Mouse (Mus musculus): ENCODE results near the gene Fastk. TPM values are rescaled to one million over a fixed set of nuclear protein-coding genes. Genes with fewer than 3 reads are reported as not detected.

The Fastk gene
- polyA plus RNA-seq, 1 experiment from 2014 or later: 190 TPM

DNA sequence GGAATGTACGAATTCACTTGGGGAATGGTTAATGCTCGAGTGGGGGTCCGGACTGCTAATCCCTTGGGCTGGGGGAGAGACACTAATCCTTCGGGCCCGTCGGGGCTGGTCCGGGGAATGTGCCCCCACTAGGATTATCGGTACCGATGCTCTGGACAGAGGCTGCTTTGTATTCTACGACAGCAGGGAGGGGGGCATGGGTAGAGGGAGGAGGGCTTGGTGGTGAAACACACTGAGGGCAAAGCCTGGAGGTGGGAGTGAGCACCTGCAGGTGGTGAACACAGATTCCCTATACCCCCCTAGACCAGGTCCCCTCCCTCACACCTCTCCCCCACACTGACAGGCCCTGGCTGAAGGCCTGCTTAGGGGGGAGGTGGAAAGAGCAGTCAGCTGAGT lies 19.1 kb downstream of the Fastk start:
- DNase-seq (ENCODE audit: low read depth, low spot score): no peak
- in situ Hi-C loops (cut with MboI; ENCODE audit: low pct_unique_long_range_greater_than_20kb): loop anchor here (25.0 kb wide), 1 partner anchor 989 kb away; the partner anchor contains the start of gene Kmt2e
- no peak for TF ChIP-seq CTCF (IDR thresholded peaks at IDR 0.05)
- H3K27me3 ChIP-seq: no peaks in the 10 kb centered on the region
- CTCF ChIA-PET: interaction anchor here (0.8 to 5.2 kb wide), 7 partner anchors 10 to 30 kb away, joined by 3 to 55 read pairs (median 4); partner anchors contain the start of genes Abcb8 and Fastk
- no peak for ATAC-seq
- POLR2A ChIA-PET: interaction anchor here (0.7 to 14.1 kb wide), 10 partner anchors 9 to 183 kb away, joined by 3 to 150 read pairs (median 11); partner anchors contain the start of genes Abcb8, Agap3, Asic3 and Fastk

DNA sequence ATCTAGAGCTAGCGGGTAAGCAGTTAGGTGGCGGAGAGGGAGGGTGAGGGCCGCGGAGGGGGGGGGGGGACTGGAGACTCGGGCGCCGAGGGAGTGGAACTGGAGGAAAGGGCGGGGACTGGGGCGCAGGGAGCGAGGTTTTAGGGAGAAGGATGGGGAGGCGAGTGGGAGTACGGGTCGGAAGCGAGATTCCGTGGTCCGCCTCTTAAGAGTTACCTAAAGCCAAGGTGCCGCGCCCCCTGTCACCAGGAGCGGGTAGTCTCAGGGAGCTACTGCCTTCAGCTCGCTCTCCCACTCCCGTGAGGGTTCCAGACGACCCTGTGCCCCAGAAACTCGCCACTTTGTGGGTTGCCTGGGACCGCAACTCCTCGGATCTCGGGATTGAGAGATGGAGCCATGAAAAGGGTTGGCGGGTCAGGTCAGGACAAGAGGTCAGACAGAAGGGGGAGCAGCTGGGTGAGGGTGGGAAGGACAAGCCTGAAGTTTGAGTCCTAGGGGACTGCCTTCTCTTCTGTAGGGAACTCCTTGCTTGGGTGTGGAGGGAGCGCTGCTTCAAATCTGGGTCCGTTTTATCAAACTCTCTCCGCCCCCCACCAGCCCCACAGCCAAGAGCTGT lies 19.6 kb downstream of the Fastk start:
- DNase-seq (ENCODE audit: low read depth, low spot score): no peak
- CTCF ChIA-PET: interaction anchor here (0.8 to 5.2 kb wide), 8 partner anchors 9 to 29 kb away, joined by 3 to 55 read pairs (median 5); partner anchors contain the start of genes Abcb8 and Fastk
- POLR2A ChIA-PET: interaction anchor here (0.6 to 14.1 kb wide), 14 partner anchors 9 to 184 kb away, joined by 3 to 150 read pairs (median 9); partner anchors contain the start of genes Abcb8, Agap3, Asic3 and Fastk
- no peaks in the 10 kb centered on the region for H3K27me3 ChIP-seq
- no peak for ATAC-seq
- in situ Hi-C loops (cut with MboI; ENCODE audit: low pct_unique_long_range_greater_than_20kb): loop anchor here (25.0 kb wide), 1 partner anchor 988 kb away; the partner anchor contains the start of gene Kmt2e
- TF ChIP-seq CTCF (IDR thresholded peaks at IDR 0.05): no peak

DNA sequence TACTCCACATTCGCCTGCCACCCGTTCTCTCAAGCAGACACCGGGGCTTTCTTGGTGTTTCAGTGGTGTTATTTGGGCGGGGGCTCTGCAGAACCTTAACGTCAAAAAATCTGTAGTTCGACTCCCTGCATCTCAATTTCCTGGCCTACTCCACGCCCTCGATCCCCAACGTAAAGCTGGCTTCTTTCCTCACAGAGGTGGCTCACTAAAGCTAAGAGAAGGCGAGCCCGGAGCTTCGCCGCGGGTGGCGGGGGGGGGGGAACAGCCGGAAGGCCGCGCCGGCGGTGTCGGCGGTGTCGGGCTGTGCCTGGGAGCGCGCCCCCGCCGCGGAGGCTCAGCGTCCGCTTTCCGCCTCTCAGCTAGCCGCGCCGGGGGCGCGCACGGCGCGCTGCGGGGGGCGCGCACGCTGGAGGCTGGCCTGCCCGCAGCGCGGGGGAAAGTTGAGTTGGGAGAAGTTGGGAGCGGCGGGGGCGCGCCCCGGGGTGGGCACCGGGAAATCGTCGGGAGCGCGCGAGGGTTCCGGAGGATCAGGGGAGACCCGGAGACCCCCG lies 20.2 kb downstream of the Fastk start:
- ChIA-PET CTCF (interaction anchor here (0.7 to 5.2 kb wide), 7 partner anchors 9 to 29 kb away, joined by 3 to 55 read pairs (median 6); partner anchors contain the start of genes Abcb8 and Fastk), POLR2A (interaction anchor here (0.6 to 14.1 kb wide), 13 partner anchors 10 to 667 kb away, joined by 3 to 150 read pairs (median 9); partner anchors contain the start of genes Abcb8, Agap3, Asic3 and Fastk)
- DNase-seq (ENCODE audit: low read depth, low spot score) (no peak), ATAC-seq (no peak)
- no peak for TF ChIP-seq CTCF (IDR thresholded peaks at IDR 0.05)
- in situ Hi-C loops (cut with MboI; ENCODE audit: low pct_unique_long_range_greater_than_20kb): loop anchor here (25.0 kb wide), 1 partner anchor 988 kb away; the partner anchor contains the start of gene Kmt2e
- no peaks in the 10 kb centered on the region for H3K27me3 ChIP-seq

DNA sequence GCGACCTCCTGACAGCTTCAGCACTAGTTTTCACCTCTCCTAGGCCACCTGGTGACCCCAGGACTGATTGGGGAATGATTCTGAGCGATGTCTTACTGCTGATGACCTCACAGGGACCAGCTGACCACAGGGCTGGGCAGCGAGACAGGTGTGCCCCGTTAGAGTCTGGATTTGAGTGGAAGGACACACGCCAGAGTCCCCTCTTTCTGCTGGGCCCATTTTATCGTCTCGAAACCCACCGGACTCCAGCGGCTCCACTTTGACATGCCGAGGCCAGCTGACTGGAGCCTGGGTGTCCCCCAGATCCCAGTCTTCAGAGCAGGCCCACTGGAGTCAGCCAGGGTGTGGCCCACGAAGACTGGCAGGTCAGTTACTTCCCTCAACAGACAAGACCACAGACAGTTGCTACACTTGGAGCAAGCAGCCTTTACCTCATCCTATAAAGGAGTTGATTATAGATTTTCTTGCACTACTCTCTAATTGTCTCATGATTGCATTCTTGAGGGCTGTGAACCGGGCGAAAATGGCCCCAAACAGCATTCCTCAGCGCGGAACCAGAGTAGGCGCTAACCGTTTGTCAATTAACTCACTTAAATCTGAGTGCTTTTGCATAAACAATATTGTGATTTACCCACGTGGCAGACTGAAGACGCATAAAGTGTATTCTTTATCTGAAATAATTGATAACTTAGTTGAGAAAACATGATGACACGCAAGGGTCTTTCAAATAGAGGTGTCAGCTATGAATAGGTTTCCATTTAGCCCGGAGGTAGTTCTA lies 20.9 kb downstream of the Fastk start:
- H3K27me3 ChIP-seq: no peaks in the 10 kb centered on the region
- peak; percentile 2 for ATAC-seq
- no peak for DNase-seq (ENCODE audit: low read depth, low spot score)
- no peak for TF ChIP-seq CTCF (IDR thresholded peaks at IDR 0.05)
- CTCF ChIA-PET: interaction anchor here (0.7 to 5.2 kb wide), 9 partner anchors 8 to 35 kb away, joined by 3 to 55 read pairs (median 4); partner anchors contain the start of genes Abcb8, Fastk and Tmub1
- POLR2A ChIA-PET: interaction anchor here (0.6 to 14.1 kb wide), 10 partner anchors 10 to 667 kb away, joined by 3 to 150 read pairs (median 14); partner anchors contain the start of genes Agap3, Asic3, Fastk and Tmub1
- in situ Hi-C loops (cut with MboI; ENCODE audit: low pct_unique_long_range_greater_than_20kb): no loop called here

DNA sequence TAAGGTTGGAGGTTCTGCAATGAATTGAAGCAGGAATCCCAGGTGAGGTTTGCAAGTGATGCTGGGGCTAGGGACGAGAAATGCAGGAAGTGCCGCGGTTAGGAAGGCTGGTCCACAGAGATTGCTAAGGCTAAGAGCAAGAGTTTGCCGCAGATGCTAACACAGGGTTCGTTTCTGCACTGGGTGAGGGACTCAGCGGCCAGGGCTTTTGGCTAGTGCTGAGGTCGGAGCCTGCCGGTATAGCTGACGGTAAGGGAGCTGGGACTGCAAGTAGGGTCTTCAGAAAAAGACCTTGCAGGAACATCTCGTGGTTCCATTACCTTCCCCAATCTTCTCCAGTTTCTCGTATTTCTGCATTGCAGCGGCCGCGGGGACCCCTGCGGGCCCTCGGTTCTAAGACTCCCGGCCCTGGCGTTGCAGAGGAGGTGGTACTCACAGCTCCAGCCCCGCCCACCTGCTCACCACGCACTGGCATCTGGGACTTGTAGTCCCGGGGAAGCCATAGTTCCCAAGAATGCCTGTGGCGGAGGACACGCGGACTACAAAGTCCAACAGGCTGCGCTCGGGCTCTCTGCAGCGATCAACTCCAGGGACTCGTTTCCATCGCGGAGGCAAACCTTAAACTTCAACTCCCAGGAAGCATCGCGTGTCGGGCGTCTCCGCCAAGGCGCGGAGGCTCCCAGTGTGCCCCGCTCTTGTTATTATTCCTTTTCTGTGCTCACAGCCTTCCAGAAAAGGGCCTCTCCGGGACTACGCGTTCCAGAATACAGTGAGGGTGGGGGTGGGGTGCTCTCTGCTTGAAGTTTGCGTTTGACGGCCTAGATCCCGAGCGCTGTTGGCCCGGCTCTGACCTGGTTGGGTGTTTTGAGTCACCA lies 21.7 kb downstream of the Fastk start, which contains the start of the genes Cdk5 and Slc4a2:
Gene Cdk5 (minus strand): TSS at position 402 of the 875 bp plus-strand sequence.
Gene Slc4a2 (plus strand): TSS at position 709 of the 875 bp plus-strand sequence.
- H3K27me3 ChIP-seq: no peaks in the 10 kb centered on the region
- ChIA-PET POLR2A (interaction anchor here (0.8 to 14.1 kb wide), 5 partner anchors 10 to 21 kb away, joined by 4 to 150 read pairs (median 25); partner anchors contain the start of genes Asic3, Fastk and Tmub1), CTCF (interaction anchor here (1.0 to 5.2 kb wide), 4 partner anchors 15 to 34 kb away, joined by 3 to 55 read pairs (median 5); partner anchors contain the start of genes Abcb8 and Tmub1)
- TF ChIP-seq CTCF (IDR thresholded peaks at IDR 0.05): no peak
- ATAC-seq (peak; percentile 71), DNase-seq (ENCODE audit: low read depth, low spot score) (peak; percentile 100)
- in situ Hi-C loops (cut with MboI; ENCODE audit: low pct_unique_long_range_greater_than_20kb): no loop called here

DNA sequence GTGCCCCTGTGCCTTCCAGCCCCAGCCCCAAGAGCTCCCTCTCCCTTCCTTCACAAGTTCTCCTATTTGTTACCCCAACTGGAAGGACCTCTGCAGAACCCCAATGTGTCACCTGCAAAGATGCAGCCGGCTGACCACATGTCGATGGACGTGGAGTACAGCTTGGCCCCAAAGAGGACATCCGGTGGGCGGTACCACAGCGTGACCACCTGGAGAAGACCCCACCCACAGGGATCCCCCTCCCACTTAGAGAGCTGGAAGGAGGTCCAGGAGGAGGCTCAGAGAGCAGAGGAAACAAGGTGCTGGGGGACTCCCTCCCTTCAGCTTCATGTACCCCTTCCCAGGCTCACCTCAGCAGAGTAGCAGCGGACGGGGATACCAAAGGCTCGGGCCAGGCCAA lies 24.7 kb downstream of the Fastk start:
- H3K27me3 ChIP-seq: no peaks in the 10 kb centered on the region
- DNase-seq (ENCODE audit: low read depth, low spot score): no peak
- no peak for TF ChIP-seq CTCF (IDR thresholded peaks at IDR 0.05)
- ATAC-seq: no peak
- in situ Hi-C loops (cut with MboI; ENCODE audit: low pct_unique_long_range_greater_than_20kb): no loop called here
- ChIA-PET CTCF (interaction anchor here (1.0 to 18.6 kb wide), 4 partner anchors 8 to 65 kb away, joined by 3 to 222 read pairs (median 6); partner anchors contain the start of genes Abcb8, Atg9b and Tmub1), POLR2A (interaction anchor here (0.6 to 1.5 kb wide), 2 partner anchors 14 to 22 kb away, joined by 3 read pairs; no protein-coding TSS in a partner anchor)

DNA sequence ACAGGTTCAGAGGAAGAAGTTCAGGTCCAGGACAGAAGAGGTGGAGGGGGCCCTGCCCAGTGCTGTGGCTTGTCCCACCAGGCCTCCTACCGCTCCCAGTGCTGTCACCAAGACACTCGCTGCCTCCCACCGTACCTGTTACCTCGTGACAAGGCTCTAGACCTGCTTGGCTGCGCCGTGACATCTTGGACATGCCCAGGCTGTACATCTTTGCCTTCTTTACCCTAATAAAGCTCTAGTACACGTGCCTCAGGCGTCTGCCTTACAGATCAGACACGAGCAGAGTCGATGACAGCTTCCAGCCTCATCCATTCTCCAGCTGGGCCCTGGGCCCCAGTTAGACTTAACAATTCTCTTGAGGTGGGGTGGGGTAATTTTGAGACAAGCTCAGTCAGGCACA lies 27.5 kb downstream of the Fastk start:
- no peaks in the 10 kb centered on the region for H3K27me3 ChIP-seq
- TF ChIP-seq CTCF (IDR thresholded peaks at IDR 0.05): no peak
- ChIA-PET POLR2A (interaction anchor here (1.6 to 2.0 kb wide), 2 partner anchors 13 to 22 kb away, joined by 3 to 8 read pairs; no protein-coding TSS in a partner anchor), CTCF (interaction anchor here (1.6 to 18.6 kb wide), 2 partner anchors 12 to 21 kb away, joined by 8 to 222 read pairs; partner anchors contain the start of genes Abcb8 and Atg9b)
- ATAC-seq (no peak), DNase-seq (ENCODE audit: low read depth, low spot score) (no peak)
- in situ Hi-C loops (cut with MboI; ENCODE audit: low pct_unique_long_range_greater_than_20kb): no loop called here

DNA sequence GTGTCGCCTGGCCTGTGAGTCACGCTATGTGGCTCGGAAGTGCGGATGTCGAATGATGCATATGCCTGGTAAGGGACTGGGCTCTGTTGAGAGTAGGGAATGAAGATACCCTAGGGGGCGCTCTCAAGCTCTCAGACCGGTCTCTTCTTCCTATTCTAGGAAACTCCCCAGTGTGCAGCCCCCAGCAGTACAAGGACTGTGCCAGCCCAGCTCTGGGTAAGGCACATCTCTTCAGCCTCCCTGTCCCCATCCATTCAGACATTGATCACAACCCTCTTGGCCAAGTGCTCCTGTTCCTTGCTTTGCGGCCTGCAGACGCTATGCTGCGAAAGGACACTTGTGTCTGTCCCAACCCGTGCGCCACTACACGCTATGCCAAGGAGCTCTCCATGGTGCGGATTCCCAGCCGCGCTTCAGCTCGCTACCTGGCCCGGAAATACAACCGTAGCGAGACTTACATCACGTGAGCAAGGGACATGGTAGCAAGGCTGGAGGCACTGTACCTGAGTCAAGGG lies 28.8 kb downstream of the Fastk start:
- ATAC-seq: peak; percentile 44
- H3K27me3 ChIP-seq: no peaks in the 10 kb centered on the region
- ChIA-PET CTCF (interaction anchor here (0.8 to 18.6 kb wide), 13 partner anchors 8 to 49 kb away, joined by 3 to 222 read pairs (median 6); partner anchors contain the start of genes Abcb8, Atg9b and Tmub1), POLR2A (interaction anchor here (0.6 to 2.0 kb wide), 8 partner anchors 9 to 34 kb away, joined by 3 to 10 read pairs (median 3); partner anchors contain the start of gene Fastk)
- in situ Hi-C loops (cut with MboI; ENCODE audit: low pct_unique_long_range_greater_than_20kb): no loop called here
- no peak for TF ChIP-seq CTCF (IDR thresholded peaks at IDR 0.05)
- DNase-seq (ENCODE audit: low read depth, low spot score): no peak
